Mouse (Mus musculus): ENCODE results near the gene Hecw2. TPM values are rescaled to one million over a fixed set of nuclear protein-coding genes. Genes with fewer than 3 reads are reported as not detected.

Hecw2 gene
- polyA plus RNA-seq, 1 experiment: 9.0 TPM

DNA sequence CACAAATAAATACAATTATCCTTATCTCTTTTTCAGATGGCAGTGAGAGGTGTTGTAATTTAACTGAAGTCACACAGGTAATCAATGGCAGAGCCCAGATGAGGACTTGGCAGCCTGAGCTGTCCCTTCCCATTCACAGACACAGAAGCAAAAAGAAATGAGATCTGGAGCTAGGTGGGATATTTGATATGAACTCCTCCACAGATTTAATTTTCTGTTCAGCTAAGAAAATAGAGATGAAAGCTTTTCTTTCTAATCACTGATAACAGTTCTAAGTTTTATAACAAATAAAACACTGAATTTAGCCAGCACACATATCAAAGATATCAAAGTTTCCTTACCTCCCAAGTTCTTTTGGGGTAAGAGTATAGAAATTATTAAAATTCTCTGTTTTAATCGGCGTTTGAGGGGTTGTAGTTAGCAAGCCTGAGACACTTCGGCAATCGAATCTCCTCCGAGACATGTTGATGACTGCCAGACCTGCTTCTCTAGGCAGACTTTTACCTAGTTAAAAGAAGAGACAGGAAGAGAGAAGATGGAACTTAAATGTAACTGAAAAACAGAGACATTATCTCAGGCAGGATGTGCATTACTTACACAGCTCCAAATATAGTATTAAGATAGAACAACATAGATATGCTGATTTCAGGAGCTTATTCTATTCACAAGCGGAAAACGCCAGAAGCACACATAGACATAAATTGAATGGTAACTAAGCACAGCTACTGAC is 418.6 kb downstream of the Hecw2 start:
- no peak for TF ChIP-seq POLR2A (IDR thresholded peaks at IDR 0.05; ENCODE audit: borderline replicate concordance, insufficient read depth, low read length)
- TF ChIP-seq CTCF (IDR thresholded peaks at IDR 0.05; ENCODE audit: borderline replicate concordance, insufficient read depth, low read depth, low read length): no peak
- WGBS: 92% methylated on average over 7 of the region's 7 CpGs
- DNase-seq: no peak

DNA sequence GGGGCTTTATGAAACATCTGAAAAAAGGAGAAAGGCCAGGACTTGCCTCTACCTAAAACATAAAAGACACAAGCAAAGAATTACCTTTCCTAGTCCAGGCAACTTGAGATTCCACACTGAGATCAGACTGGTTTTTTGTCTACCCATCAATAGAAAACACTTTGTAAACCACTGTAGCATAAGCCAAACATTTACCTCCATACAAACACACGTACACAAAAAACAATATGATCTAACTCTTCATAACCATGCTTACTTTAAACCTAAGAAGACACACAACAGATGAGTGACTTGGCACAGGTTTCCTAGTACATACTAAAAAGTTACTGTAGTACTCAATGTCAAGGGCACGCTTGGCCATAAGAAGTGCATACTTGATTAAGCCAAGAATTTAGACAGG is 419.4 kb downstream of the Hecw2 start:
- Histone ChIP-seq H3K27me3 (ENCODE audit: control insufficient read depth, insufficient read depth, low read length) (no peaks in the 10 kb centered on the region), H3K27ac (ENCODE audit: insufficient read depth, low read length) (no peak overlapping the region), H3K4me3 (replicated peaks; ENCODE audit: insufficient read depth, low read depth, low read length) (no peak overlapping the region), H3K4me1 (ENCODE audit: control insufficient read depth, insufficient read depth, low read length) (no peaks in the 10 kb centered on the region)
- DNase-seq: no peak
- TF ChIP-seq CTCF (IDR thresholded peaks at IDR 0.05; ENCODE audit: borderline replicate concordance, insufficient read depth, low read depth, low read length) (no peak), POLR2A (IDR thresholded peaks at IDR 0.05; ENCODE audit: borderline replicate concordance, insufficient read depth, low read length) (no peak)
- WGBS: 85% methylated on average over 2 of the region's 2 CpGs

More for the DNA sequence above, 418.6 kb downstream of the Hecw2 start:
- no peak overlapping the region for H3K27ac ChIP-seq (ENCODE audit: insufficient read depth, low read length)
- no peaks in the 10 kb centered on the region for H3K27me3 ChIP-seq (ENCODE audit: control insufficient read depth, insufficient read depth, low read length)
- no peaks in the 10 kb centered on the region for H3K4me1 ChIP-seq (ENCODE audit: control insufficient read depth, insufficient read depth, low read length)
- no peak overlapping the region for H3K4me3 ChIP-seq (replicated peaks; ENCODE audit: insufficient read depth, low read depth, low read length)

DNA sequence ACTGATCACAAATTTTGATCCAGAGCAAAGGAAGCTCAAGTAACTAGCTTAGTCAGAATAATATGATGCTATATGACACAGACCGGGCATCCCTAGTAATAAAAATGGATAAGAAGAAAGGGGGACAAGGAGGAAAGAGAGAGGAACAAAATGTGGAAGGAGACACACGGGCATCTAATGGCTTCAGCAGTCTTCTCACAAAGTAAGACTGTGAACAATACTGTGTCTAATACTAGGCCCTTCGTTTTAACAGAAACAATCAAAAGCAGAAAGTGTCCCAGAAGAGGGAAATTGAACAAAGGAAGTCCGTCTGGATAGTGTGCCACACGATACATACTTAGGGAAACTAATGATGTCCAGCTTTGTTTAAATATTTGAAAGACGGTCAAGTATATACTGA is 419.9 kb downstream of the Hecw2 start:
- Histone ChIP-seq H3K4me1 (ENCODE audit: control insufficient read depth, insufficient read depth, low read length) (no peaks in the 10 kb centered on the region), H3K27me3 (ENCODE audit: control insufficient read depth, insufficient read depth, low read length) (no peaks in the 10 kb centered on the region), H3K4me3 (replicated peaks; ENCODE audit: insufficient read depth, low read depth, low read length) (no peak overlapping the region), H3K27ac (ENCODE audit: insufficient read depth, low read length) (no peak overlapping the region)
- 84% methylated on average over 6 of the region's 6 CpGs for WGBS
- no peak for DNase-seq
- no peak for TF ChIP-seq POLR2A (IDR thresholded peaks at IDR 0.05; ENCODE audit: borderline replicate concordance, insufficient read depth, low read length)
- no peak for TF ChIP-seq CTCF (IDR thresholded peaks at IDR 0.05; ENCODE audit: borderline replicate concordance, insufficient read depth, low read depth, low read length)

DNA sequence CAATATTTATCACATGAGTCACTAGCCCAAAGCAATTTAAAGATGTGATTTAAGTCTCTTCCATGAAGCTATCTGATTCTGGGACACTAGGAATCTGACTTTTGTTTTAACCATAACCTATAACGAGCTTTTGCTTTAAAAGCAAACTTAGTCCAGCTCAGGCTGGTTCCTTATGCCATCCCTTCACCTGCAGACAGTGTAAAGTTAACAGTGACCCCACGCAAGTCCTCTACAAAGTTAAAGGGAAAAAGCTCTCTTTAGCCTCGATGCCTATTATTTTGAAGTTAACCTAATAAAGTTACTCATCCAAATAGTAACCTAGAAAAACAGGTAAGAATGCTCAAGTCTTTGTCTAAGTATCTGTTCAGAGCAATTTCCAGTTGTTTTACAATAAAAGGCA is 420.4 kb downstream of the Hecw2 start:
- Histone ChIP-seq H3K27ac (ENCODE audit: insufficient read depth, low read length) (no peak overlapping the region), H3K4me3 (replicated peaks; ENCODE audit: insufficient read depth, low read depth, low read length) (no peak overlapping the region), H3K4me1 (ENCODE audit: control insufficient read depth, insufficient read depth, low read length) (no peaks in the 10 kb centered on the region), H3K27me3 (ENCODE audit: control insufficient read depth, insufficient read depth, low read length) (no peaks in the 10 kb centered on the region)
- no peak for DNase-seq
- WGBS: 94% methylated on average over 3 of the region's 3 CpGs
- TF ChIP-seq POLR2A (IDR thresholded peaks at IDR 0.05; ENCODE audit: borderline replicate concordance, insufficient read depth, low read length) (no peak), CTCF (IDR thresholded peaks at IDR 0.05; ENCODE audit: borderline replicate concordance, insufficient read depth, low read depth, low read length) (no peak)

DNA sequence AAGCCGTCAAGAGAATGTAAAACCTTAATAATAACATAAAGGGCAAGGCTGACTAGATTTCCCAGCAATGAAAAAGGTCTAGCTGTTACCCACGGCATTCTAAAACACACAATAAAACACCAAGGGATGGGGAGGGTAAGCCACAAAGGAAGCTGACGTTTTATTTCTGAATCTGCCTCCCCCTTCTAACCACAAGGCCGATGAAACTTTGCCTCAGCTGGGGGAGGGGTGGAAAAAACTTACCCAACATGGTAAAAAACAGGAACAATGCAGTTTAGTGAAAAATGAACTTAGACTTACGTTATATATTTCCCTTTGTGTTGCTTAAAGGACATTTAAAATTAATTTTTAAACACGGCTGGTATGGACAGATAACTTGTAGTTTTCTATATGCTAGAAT is 421.0 kb downstream of the Hecw2 start:
- no peak overlapping the region for H3K27ac ChIP-seq (ENCODE audit: insufficient read depth, low read length)
- no peak overlapping the region for H3K4me3 ChIP-seq (replicated peaks; ENCODE audit: insufficient read depth, low read depth, low read length)
- TF ChIP-seq POLR2A (IDR thresholded peaks at IDR 0.05; ENCODE audit: borderline replicate concordance, insufficient read depth, low read length): no peak
- TF ChIP-seq CTCF (IDR thresholded peaks at IDR 0.05; ENCODE audit: borderline replicate concordance, insufficient read depth, low read depth, low read length): no peak
- H3K4me1 ChIP-seq (ENCODE audit: control insufficient read depth, insufficient read depth, low read length): no peaks in the 10 kb centered on the region
- DNase-seq: no peak
- no peaks in the 10 kb centered on the region for H3K27me3 ChIP-seq (ENCODE audit: control insufficient read depth, insufficient read depth, low read length)
- WGBS: 64% methylated on average over 6 of the region's 6 CpGs

DNA sequence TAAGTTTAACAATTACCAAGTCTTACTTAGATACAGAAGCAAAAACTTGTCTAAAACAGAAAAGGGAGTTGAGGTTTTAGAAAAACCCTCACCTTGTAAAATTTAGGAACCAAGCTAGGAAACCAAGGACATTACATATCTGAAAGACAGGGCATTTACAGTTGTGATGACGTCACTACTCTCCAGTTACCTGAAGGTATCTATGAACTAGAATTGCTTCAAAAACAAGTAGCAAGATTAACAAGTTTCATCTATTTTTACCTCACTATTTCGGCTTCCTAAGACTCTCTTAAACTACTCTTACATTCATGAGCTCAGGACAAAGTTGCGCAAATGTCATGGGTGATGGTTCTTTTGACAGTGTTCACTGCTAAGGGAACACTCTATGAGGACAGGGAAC is 422.0 kb downstream of the Hecw2 start:
- Histone ChIP-seq H3K4me3 (replicated peaks; ENCODE audit: insufficient read depth, low read depth, low read length) (no peak overlapping the region), H3K27ac (ENCODE audit: insufficient read depth, low read length) (no peak overlapping the region), H3K27me3 (ENCODE audit: control insufficient read depth, insufficient read depth, low read length) (no peaks in the 10 kb centered on the region), H3K4me1 (ENCODE audit: control insufficient read depth, insufficient read depth, low read length) (no peaks in the 10 kb centered on the region)
- 93% methylated on average over 3 of the region's 3 CpGs for WGBS
- TF ChIP-seq POLR2A (IDR thresholded peaks at IDR 0.05; ENCODE audit: borderline replicate concordance, insufficient read depth, low read length) (no peak), CTCF (IDR thresholded peaks at IDR 0.05; ENCODE audit: borderline replicate concordance, insufficient read depth, low read depth, low read length) (no peak)
- no peak for DNase-seq

DNA sequence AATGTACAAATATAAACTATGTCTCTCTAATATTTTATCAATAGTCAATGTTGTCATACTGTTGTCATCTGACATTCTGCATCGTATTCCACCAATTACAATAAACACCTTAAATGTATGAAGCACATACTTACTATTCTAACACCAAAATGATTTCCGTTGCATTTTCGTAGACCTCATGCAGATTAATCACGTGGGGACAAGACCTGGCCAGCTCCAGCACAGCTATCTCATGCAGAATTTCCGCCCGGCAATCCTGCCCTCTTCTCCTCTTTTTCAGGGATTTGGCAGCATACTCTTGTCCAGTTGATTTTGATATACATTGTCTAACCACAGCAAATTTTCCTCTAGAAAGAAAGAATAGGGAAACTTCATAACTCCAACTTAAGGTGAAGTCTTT is 423.5 kb downstream of the Hecw2 start:
- DNase-seq: no peak
- TF ChIP-seq CTCF (IDR thresholded peaks at IDR 0.05; ENCODE audit: borderline replicate concordance, insufficient read depth, low read depth, low read length): no peak
- no peak overlapping the region for H3K27ac ChIP-seq (ENCODE audit: insufficient read depth, low read length)
- H3K4me1 ChIP-seq (ENCODE audit: control insufficient read depth, insufficient read depth, low read length): no peaks in the 10 kb centered on the region
- 66% methylated on average over 6 of the region's 6 CpGs for WGBS
- no peak overlapping the region for H3K4me3 ChIP-seq (replicated peaks; ENCODE audit: insufficient read depth, low read depth, low read length)
- H3K27me3 ChIP-seq (ENCODE audit: control insufficient read depth, insufficient read depth, low read length): no peaks in the 10 kb centered on the region

DNA sequence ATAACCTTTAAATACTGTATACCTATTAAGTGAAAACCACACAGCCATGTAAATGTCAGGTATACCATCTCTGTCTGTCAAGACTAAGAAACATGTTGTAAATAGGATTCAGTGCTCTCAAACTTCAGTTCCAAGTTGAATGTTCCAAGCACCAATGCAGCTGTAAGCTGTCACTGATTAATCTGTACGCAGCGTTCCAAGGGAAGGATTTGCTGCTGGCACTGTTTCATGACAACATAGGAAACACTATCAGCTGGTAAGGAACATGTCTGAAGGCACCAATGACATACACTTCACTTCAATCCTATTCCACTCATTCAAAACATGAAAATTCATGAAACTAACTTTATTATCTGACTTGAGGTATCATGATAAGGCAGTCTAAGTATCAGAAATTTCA is 428.9 kb downstream of the Hecw2 start:
- TF ChIP-seq CTCF (IDR thresholded peaks at IDR 0.05; ENCODE audit: borderline replicate concordance, insufficient read depth, low read depth, low read length) (no peak), POLR2A (IDR thresholded peaks at IDR 0.05; ENCODE audit: borderline replicate concordance, insufficient read depth, low read length) (no peak)
- Histone ChIP-seq H3K4me3 (replicated peaks; ENCODE audit: insufficient read depth, low read depth, low read length) (no peak overlapping the region), H3K4me1 (ENCODE audit: control insufficient read depth, insufficient read depth, low read length) (no peaks in the 10 kb centered on the region), H3K27me3 (ENCODE audit: control insufficient read depth, insufficient read depth, low read length) (no peaks in the 10 kb centered on the region), H3K27ac (ENCODE audit: insufficient read depth, low read length) (no peak overlapping the region)
- WGBS: 18% methylated on average over 2 of the region's 2 CpGs
- no peak for DNase-seq
